Mouse (Mus musculus): ENCODE data around the gene Gnat3. TPM values are rescaled to one million over a fixed set of nuclear protein-coding genes. Genes with fewer than 3 reads are reported as not detected.

The Gnat3 gene
- total and polyA plus RNA-seq, 2 experiments from 2014 or later = not detected

DNA sequence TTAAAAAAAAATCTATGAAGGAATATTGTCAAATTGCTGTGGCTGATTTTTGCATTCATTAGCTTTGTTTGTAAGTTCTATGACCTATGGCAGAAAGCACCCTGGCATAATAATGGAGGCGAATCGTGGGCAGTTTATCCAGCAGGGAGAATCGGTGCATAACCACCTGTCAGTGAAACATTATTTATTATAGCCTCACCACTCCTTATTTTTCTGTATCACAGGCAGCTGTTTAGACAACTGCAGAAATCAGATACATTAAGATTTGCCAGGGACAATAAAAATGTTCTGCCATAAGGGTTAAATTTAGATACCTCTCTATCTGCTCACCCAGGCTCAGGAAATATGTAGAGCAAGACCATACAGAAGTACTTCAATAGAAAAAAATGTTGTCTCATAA lies 22.2 kb downstream of the Gnat3 start:
- no peak for DNase-seq
- no peak overlapping the region for H3K4me2 ChIP-seq (ENCODE audit: low read depth)
- no peaks in the 10 kb centered on the region for H3K9me3 ChIP-seq (ENCODE audit: low read length)
- ATAC-seq = no peak
- no peak for TF ChIP-seq CTCF (IDR thresholded peaks at IDR 0.05; ENCODE audit: low read depth)
- no peak overlapping the region for H3K9ac ChIP-seq
- H3K4me3 ChIP-seq (ENCODE audit: low read depth, low read length) = no peak overlapping the region
- H3K27me3 ChIP-seq (ENCODE audit: insufficient read depth, low read length) = no peaks in the 10 kb centered on the region
- 95% methylated on average over 3 of the region's 3 CpGs for WGBS
- H3K36me3 ChIP-seq (ENCODE audit: insufficient read depth) = no peaks in the 10 kb centered on the region
- no peaks in the 10 kb centered on the region for H3K4me1 ChIP-seq (ENCODE audit: insufficient read depth)
- H3K27ac ChIP-seq (ENCODE audit: low read depth, low read length) = no peak overlapping the region

DNA sequence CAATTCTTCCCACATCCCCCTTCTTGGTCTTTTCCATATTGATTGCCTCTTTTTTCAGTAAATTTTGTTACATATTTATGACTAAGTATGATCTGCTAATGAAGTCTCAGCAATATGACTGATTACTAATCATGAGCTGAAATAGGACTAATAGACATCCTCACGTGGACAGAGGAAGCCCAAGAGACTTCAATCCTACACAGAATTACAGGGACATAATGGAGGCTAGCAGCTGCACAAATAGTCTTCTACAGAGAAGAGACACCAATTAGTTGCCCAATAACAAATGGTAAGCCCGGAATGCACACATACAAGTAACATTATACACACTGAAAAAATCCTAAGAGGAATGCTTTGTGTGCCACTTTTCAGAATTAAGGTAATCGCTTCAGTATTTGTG lies 24.3 kb downstream of the Gnat3 start:
- H3K9me3 ChIP-seq (ENCODE audit: low read length) = no peaks in the 10 kb centered on the region
- no peak for ATAC-seq

DNA sequence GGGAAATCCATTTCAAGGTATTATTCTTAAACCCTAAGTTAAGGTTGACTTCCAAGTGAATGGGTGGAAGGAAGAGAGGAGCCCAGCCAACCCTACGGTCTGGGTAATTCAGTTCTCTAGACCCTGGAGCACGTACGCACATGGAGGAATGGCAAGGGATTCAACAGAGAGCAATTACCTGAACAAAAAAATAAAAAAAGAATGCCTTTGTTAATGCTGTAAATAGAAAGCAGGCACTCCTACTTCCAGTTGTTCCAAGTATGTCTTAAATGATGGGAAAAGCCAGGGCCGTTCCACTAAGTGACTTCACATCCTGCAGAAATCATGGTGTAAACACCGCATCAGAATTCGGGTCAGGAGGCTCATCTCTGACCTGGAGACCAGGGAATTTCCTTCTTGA lies 28.3 kb downstream of the Gnat3 start:
- H3K9me3 ChIP-seq (ENCODE audit: low read length) = no peaks in the 10 kb centered on the region
- ATAC-seq = no peak
- no peak overlapping the region for H3K27ac ChIP-seq (ENCODE audit: low read depth, low read length)
- no peak overlapping the region for H3K4me3 ChIP-seq (ENCODE audit: low read depth, low read length)
- 80% methylated on average over 6 of the region's 6 CpGs for WGBS
- no peaks in the 10 kb centered on the region for H3K36me3 ChIP-seq (ENCODE audit: insufficient read depth)
- H3K4me2 ChIP-seq (ENCODE audit: low read depth) = no peak overlapping the region
- no peak for TF ChIP-seq CTCF (IDR thresholded peaks at IDR 0.05; ENCODE audit: low read depth)
- no peaks in the 10 kb centered on the region for H3K4me1 ChIP-seq (ENCODE audit: insufficient read depth)
- H3K27me3 ChIP-seq (ENCODE audit: insufficient read depth, low read length) = no peaks in the 10 kb centered on the region
- no peak overlapping the region for H3K9ac ChIP-seq
- no peak for DNase-seq

More for the DNA sequence above, 24.3 kb downstream of the Gnat3 start:
- Histone ChIP-seq H3K4me3 (ENCODE audit: low read depth, low read length) (no peak overlapping the region), H3K4me2 (ENCODE audit: low read depth) (no peak overlapping the region), H3K9ac (no peak overlapping the region), H3K27me3 (ENCODE audit: insufficient read depth, low read length) (no peaks in the 10 kb centered on the region), H3K4me1 (ENCODE audit: insufficient read depth) (no peaks in the 10 kb centered on the region), H3K27ac (ENCODE audit: low read depth, low read length) (no peak overlapping the region), H3K36me3 (ENCODE audit: insufficient read depth) (no peaks in the 10 kb centered on the region)
- WGBS = 54% methylated on average over 3 of the region's 3 CpGs
- no peak for DNase-seq
- TF ChIP-seq CTCF (IDR thresholded peaks at IDR 0.05; ENCODE audit: low read depth) = no peak

DNA sequence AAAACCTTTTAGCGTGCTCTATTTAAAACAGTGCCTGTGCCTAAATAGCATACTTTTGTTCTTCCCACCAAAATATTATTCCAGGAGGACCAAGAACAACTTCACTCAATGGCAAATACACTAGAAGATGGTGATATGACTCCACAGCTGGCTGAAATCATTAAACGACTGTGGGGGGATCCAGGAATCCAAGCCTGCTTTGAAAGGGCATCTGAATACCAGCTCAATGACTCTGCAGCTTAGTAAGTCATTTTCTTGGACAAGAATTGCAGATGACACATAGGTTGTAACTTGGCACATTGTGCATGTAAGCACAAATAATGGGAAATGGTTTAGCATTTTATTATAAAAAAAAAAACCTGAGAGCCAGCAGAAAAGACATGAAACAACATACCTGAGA lies 37.2 kb downstream of the Gnat3 start:
- Histone ChIP-seq H3K27me3 (ENCODE audit: insufficient read depth, low read length) (no peaks in the 10 kb centered on the region), H3K9me3 (ENCODE audit: low read length) (no peaks in the 10 kb centered on the region), H3K4me3 (ENCODE audit: low read depth, low read length) (no peak overlapping the region), H3K9ac (no peak overlapping the region), H3K4me2 (ENCODE audit: low read depth) (no peak overlapping the region), H3K27ac (ENCODE audit: low read depth, low read length) (no peak overlapping the region), H3K36me3 (ENCODE audit: insufficient read depth) (no peaks in the 10 kb centered on the region), H3K4me1 (ENCODE audit: insufficient read depth) (no peaks in the 10 kb centered on the region)
- 63% methylated on average over 2 of the region's 2 CpGs for WGBS
- no peak for TF ChIP-seq CTCF (IDR thresholded peaks at IDR 0.05; ENCODE audit: low read depth)
- ATAC-seq (no peak), DNase-seq (no peak)

DNA sequence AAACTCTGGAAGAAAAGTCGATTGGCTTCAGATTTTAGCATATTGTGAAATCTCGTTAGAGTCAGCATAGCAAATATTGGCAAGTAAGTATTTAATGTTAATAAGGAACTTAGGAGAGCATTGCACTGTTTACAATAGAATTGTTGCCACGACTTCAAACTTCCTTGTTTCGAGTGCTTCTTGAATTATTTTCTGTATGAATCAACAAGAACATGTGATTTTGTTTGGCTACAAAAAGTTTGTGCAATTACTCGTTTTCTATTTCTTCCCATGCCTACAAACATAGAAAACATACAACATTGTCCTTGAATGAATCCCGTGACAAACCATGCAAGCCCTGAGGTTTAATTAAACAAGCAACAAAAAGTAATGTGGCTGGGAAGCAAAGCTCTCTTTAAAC lies 37.8 kb downstream of the Gnat3 start:
- H3K27ac ChIP-seq (ENCODE audit: low read depth, low read length) = no peak overlapping the region
- ATAC-seq (no peak), DNase-seq (no peak)
- no peaks in the 10 kb centered on the region for H3K36me3 ChIP-seq (ENCODE audit: insufficient read depth)
- H3K27me3 ChIP-seq (ENCODE audit: insufficient read depth, low read length) = no peaks in the 10 kb centered on the region
- H3K4me2 ChIP-seq (ENCODE audit: low read depth) = no peak overlapping the region
- no peak for TF ChIP-seq CTCF (IDR thresholded peaks at IDR 0.05; ENCODE audit: low read depth)
- H3K9ac ChIP-seq = no peak overlapping the region
- H3K4me3 ChIP-seq (ENCODE audit: low read depth, low read length) = no peak overlapping the region
- H3K4me1 ChIP-seq (ENCODE audit: insufficient read depth) = no peaks in the 10 kb centered on the region
- 46% methylated on average over 6 of the region's 6 CpGs for WGBS
- H3K9me3 ChIP-seq (ENCODE audit: low read length) = no peaks in the 10 kb centered on the region

DNA sequence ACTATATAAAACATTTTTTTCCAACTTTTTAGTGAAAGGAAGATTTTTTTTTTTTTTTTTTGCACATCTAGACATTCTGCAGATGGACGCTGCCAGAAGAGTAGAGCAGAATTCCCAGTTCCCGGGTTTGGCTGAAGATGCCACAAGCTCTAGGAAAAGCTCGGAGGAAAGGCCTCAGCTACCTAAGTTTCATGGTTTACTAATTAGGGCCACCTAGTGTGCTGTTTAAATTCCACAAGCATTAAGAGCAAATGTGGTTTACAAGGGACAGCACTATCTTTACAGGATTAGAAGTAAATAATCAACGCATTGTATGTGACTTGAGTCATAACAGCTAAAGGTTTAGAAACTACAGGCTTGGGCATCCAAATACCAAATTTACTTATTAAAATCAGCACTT lies 39.3 kb downstream of the Gnat3 start:
- Histone ChIP-seq H3K27me3 (ENCODE audit: insufficient read depth, low read length) (no peaks in the 10 kb centered on the region), H3K9ac (no peak overlapping the region), H3K27ac (ENCODE audit: low read depth, low read length) (no peak overlapping the region), H3K9me3 (ENCODE audit: low read length) (no peaks in the 10 kb centered on the region), H3K4me1 (ENCODE audit: insufficient read depth) (no peaks in the 10 kb centered on the region), H3K4me2 (ENCODE audit: low read depth) (no peak overlapping the region), H3K4me3 (ENCODE audit: low read depth, low read length) (no peak overlapping the region), H3K36me3 (ENCODE audit: insufficient read depth) (no peaks in the 10 kb centered on the region)
- no peak for ATAC-seq
- no peak for TF ChIP-seq CTCF (IDR thresholded peaks at IDR 0.05; ENCODE audit: low read depth)
- DNase-seq = no peak
- whole genome bisulfite sequencing = 18% methylated on average over 4 of the region's 4 CpGs

DNA sequence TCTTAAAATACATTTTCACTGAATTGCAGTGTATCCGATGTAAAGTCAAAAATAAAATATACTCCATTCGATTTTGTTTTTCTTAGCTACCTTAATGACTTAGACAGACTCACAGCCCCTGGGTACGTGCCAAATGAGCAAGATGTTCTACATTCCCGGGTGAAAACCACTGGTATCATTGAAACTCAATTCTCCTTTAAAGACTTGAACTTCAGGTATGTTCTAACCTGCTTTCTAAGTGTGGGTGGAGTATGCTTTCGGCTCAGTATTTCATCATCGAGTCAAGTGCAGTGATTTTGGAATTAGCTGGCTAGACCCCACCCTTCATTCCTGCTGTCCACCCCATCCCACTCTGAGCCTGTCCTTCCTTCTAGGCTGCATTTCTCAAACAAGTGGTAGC lies 41.3 kb downstream of the Gnat3 start:
- Histone ChIP-seq H3K4me3 (ENCODE audit: low read depth, low read length) (no peak overlapping the region), H3K9ac (no peak overlapping the region), H3K4me1 (ENCODE audit: insufficient read depth) (no peaks in the 10 kb centered on the region), H3K27me3 (ENCODE audit: insufficient read depth, low read length) (no peaks in the 10 kb centered on the region), H3K4me2 (ENCODE audit: low read depth) (no peak overlapping the region), H3K9me3 (ENCODE audit: low read length) (no peaks in the 10 kb centered on the region), H3K36me3 (ENCODE audit: insufficient read depth) (no peaks in the 10 kb centered on the region), H3K27ac (ENCODE audit: low read depth, low read length) (no peak overlapping the region)
- ATAC-seq = no peak
- TF ChIP-seq CTCF (IDR thresholded peaks at IDR 0.05; ENCODE audit: low read depth) = no peak
- WGBS = 86% methylated on average over 6 of the region's 6 CpGs
- DNase-seq = no peak

Data from forebrain, postnatal 0 days (tissue).